10 mouse cellular contexts compared by ENCODE assay signal in genomic region chr12:73039939-73040562, GRCm38 (mm10). TPM values are rescaled to one million over a fixed set of nuclear protein-coding genes. Genes with fewer than 3 reads are reported as not detected.
DNase-seq lines count a peak whose midpoint lies in the region; ATAC-seq and TF ChIP-seq lines count a peak whose summit lies in the region.
"Had no signal": no experiment of that assay in that cellular context is flagged by ENCODE, and none has a peak within 500 bp of the region (broad histone marks: within the 10 kb centered on the region; RNA-seq: fewer than 3 reads in every experiment).

No protein-coding gene starts in this region.

- no peak for DNase-seq in forebrain, embryonic 11.5 days (ENCODE audit: low spot score)
- DNase-seq in lung, postnatal 0 days (ENCODE audit: low spot score): no peak
- DNase-seq in lung, adult 2 months: no peak
- no peak for DNase-seq in urinary bladder, adult 2 months (ENCODE audit: low spot score)
- DNase-seq in left cerebral cortex, postnatal 14 days (ENCODE audit: low spot score in 2 of 2): no peak
- DNase-seq: liver had no signal

- H3K4me3 ChIP-seq in forebrain, embryonic 11.5 days (ENCODE audit: low read depth, low read length): no peak overlapping the region
- no peak overlapping the region for H3K4me3 ChIP-seq in forebrain, embryonic 16.5 days (replicated peaks; ENCODE audit: low read length)
- H3K4me3 ChIP-seq in lung, postnatal 0 days (ENCODE audit: low read depth, low read length): no peak overlapping the region
- H3K4me3 ChIP-seq in lung, adult 2 months (replicated peaks; ENCODE audit: extremely low read depth, low read depth, low read length): no peak overlapping the region
- H3K4me3 ChIP-seq in embryonic fibroblast, embryonic 13.5 days (ENCODE audit: insufficient read depth, low read length): peak overlapping the region; percentile 6; the same call in 1 of the 2 replicates
- H3K4me3 ChIP-seq in neural tube, embryonic 15.5 days (replicated peaks): 0 out of 2 replicates have a peak overlapping the region, but pooled peaks have one; percentile 1

- ATAC-seq in forebrain, embryonic 11.5 days (replicated peaks; ENCODE audit: low FRiP score): no peak
- no peak for ATAC-seq in forebrain, embryonic 16.5 days
- 0 out of 2 replicates have a peak, but pooled peaks have one; percentile 1 for ATAC-seq in lung, postnatal 0 days
- no peak for ATAC-seq in neural tube, embryonic 15.5 days (ENCODE audit: low FRiP score)

- no peak for TF ChIP-seq POLR2A in lung, adult 2 months (IDR thresholded peaks at IDR 0.05; ENCODE audit: borderline replicate concordance, extremely low read depth, low read depth, low read length)
- TF ChIP-seq POLR2A in embryonic fibroblast, embryonic 13.5 days (IDR thresholded peaks at IDR 0.05; ENCODE audit: low read depth, low read length): no peak

- intact Hi-C loops in left cerebral cortex, postnatal 14 days (cut with DNase I): no loop called here

- TF ChIP-seq CTCF in lung, postnatal 0 days (IDR thresholded peaks at IDR 0.05): no peak
- TF ChIP-seq CTCF in lung, adult 2 months (IDR thresholded peaks at IDR 0.05; ENCODE audit: insufficient read depth, low read length): no peak
- no peak for TF ChIP-seq CTCF in embryonic fibroblast, embryonic 13.5 days (IDR thresholded peaks at IDR 0.05; ENCODE audit: borderline replicate concordance, insufficient read depth, low read length)

- H3K4me2 ChIP-seq in forebrain, embryonic 11.5 days (ENCODE audit: low read depth, low read length, severe bottlenecking): 0 out of 2 replicates have a peak overlapping the region, but pooled peaks have one; percentile 2
- H3K4me2 ChIP-seq in forebrain, embryonic 16.5 days (ENCODE audit: low read length): no peak overlapping the region
- no peak overlapping the region for H3K4me2 ChIP-seq in lung, postnatal 0 days (replicated peaks; ENCODE audit: low read depth, low read length)
- H3K4me2 ChIP-seq in neural tube, embryonic 15.5 days: no peak overlapping the region

- TF ChIP-seq EP300 in lung, postnatal 0 days (IDR thresholded peaks at IDR 0.05): no peak

- no peak overlapping the region for H3K27ac ChIP-seq in forebrain, embryonic 11.5 days (ENCODE audit: low read depth, low read length)
- H3K27ac ChIP-seq in forebrain, embryonic 16.5 days (ENCODE audit: low read length): no peak overlapping the region
- no peak overlapping the region for H3K27ac ChIP-seq in lung, postnatal 0 days (ENCODE audit: low read length)
- peak overlapping the region; percentile 66 for H3K27ac ChIP-seq in embryonic fibroblast, embryonic 13.5 days (ENCODE audit: insufficient read depth, low read length)
- H3K27ac ChIP-seq in neural tube, embryonic 15.5 days (replicated peaks): no peak overlapping the region

- H3K36me3 ChIP-seq in forebrain, embryonic 11.5 days (ENCODE audit: control insufficient read depth, insufficient read depth, low read length): no peaks in the 10 kb centered on the region
- H3K36me3 ChIP-seq in forebrain, embryonic 16.5 days (ENCODE audit: control insufficient read depth, insufficient read depth): no peaks in the 10 kb centered on the region
- H3K36me3 ChIP-seq in lung, postnatal 0 days (ENCODE audit: insufficient read depth, low read length): no peaks in the 10 kb centered on the region
- no peaks in the 10 kb centered on the region for H3K36me3 ChIP-seq in neural tube, embryonic 15.5 days

- no peaks in the 10 kb centered on the region for H3K9me3 ChIP-seq in forebrain, embryonic 11.5 days (ENCODE audit: control insufficient read depth, low read length)
- H3K9me3 ChIP-seq in forebrain, embryonic 16.5 days (ENCODE audit: control insufficient read depth, low read length): no peaks in the 10 kb centered on the region
- H3K9me3 ChIP-seq in lung, postnatal 0 days (ENCODE audit: low read length): no peaks in the 10 kb centered on the region
- no peaks in the 10 kb centered on the region for H3K9me3 ChIP-seq in neural tube, embryonic 15.5 days (replicated peaks)

- no peak overlapping the region for H3K9ac ChIP-seq in forebrain, embryonic 11.5 days (ENCODE audit: low read length)
- H3K9ac ChIP-seq in forebrain, embryonic 16.5 days (replicated peaks; ENCODE audit: low read depth, low read length): no peak overlapping the region
- no peak overlapping the region for H3K9ac ChIP-seq in lung, postnatal 0 days (replicated peaks; ENCODE audit: low read depth)
- H3K9ac ChIP-seq in neural tube, embryonic 15.5 days (replicated peaks): no peak overlapping the region

- H3K4me1 ChIP-seq in forebrain, embryonic 11.5 days (replicated peaks; ENCODE audit: control insufficient read depth, insufficient read depth, low read length): peaks cover 7% of the 10 kb centered on the region; the same call in 1 of the 2 replicates
- peaks cover 7% of the 10 kb centered on the region for H3K4me1 ChIP-seq in forebrain, embryonic 16.5 days (replicated peaks; ENCODE audit: control insufficient read depth, insufficient read depth, low read length)
- H3K4me1 ChIP-seq in lung, postnatal 0 days (ENCODE audit: insufficient read depth, low read depth, low read length): peaks cover 6% of the 10 kb centered on the region; the same call in 1 of the 2 replicates
- H3K4me1 ChIP-seq in lung, adult 2 months (ENCODE audit: control insufficient read depth, insufficient read depth, low read length): peaks cover 7% of the 10 kb centered on the region
- 0 out of 2 replicates have a peak, but pooled peaks cover 7% of the 10 kb centered on the region for H3K4me1 ChIP-seq in embryonic fibroblast, embryonic 13.5 days (ENCODE audit: control insufficient read depth, insufficient read depth, low read length)
- peaks cover 10% of the 10 kb centered on the region; the same call in 1 of the 2 replicates for H3K4me1 ChIP-seq in neural tube, embryonic 15.5 days

- H3K27me3 ChIP-seq in forebrain, embryonic 11.5 days (ENCODE audit: control insufficient read depth, insufficient read depth, low read length): peaks cover 79% of the 10 kb centered on the region
- peaks cover 62% of the 10 kb centered on the region for H3K27me3 ChIP-seq in forebrain, embryonic 16.5 days (replicated peaks; ENCODE audit: control insufficient read depth, insufficient read depth, low read length)
- peaks cover 80% of the 10 kb centered on the region for H3K27me3 ChIP-seq in lung, postnatal 0 days (replicated peaks; ENCODE audit: insufficient read depth, low read length)
- H3K27me3 ChIP-seq in neural tube, embryonic 15.5 days (replicated peaks): peaks cover 87% of the 10 kb centered on the region

- WGBS in forebrain, embryonic 11.5 days: under 1% methylated on average over 18 of the region's 18 CpGs
- WGBS in forebrain, embryonic 16.5 days: under 1% methylated on average over 18 of the region's 18 CpGs
- 6% methylated on average over 18 of the region's 18 CpGs for WGBS in lung, postnatal 0 days
- WGBS in lung, adult 2 months: 14% methylated on average over 18 of the region's 18 CpGs
- 2% methylated on average over 18 of the region's 18 CpGs for WGBS in neural tube, embryonic 15.5 days

RNA-seq across cellular contexts. Expression of gene Six1, which starts 13.6 kb away (rescaled TPM):
- polyA plus RNA-seq in forebrain, embryonic 11.5 days (2014; fragmentation: Nextera tagmentation; extraction: Ambion mirVana): 11.0 and 12.6 TPM in 2 replicates
- 0.46 and 0.97 TPM in 2 replicates for polyA plus RNA-seq in forebrain, embryonic 16.5 days (2015; fragmentation: Nextera tagmentation; extraction: Ambion mirVana)
- polyA plus RNA-seq in lung, postnatal 0 days (2015; fragmentation: Nextera tagmentation; extraction: Ambion mirVana): 0.70 and 0.92 TPM in 2 replicates
- polyA plus RNA-seq in lung, adult 2 months (2012; rRNA removed): 3.0 and 3.6 TPM in 2 replicates
- 17.4 and 31.3 TPM in 2 replicates for polyA plus RNA-seq in embryonic fibroblast, embryonic 13.5 days (2011; ENCODE audit: insufficient read length, low read depth, missing spikeins)
- 2.8 and 6.8 TPM in 2 replicates for polyA plus RNA-seq in neural tube, embryonic 15.5 days (2015; fragmentation: Nextera tagmentation; extraction: Ambion mirVana)
- 1.1 and 1.8 TPM in 2 replicates for polyA plus RNA-seq in urinary bladder, adult 2 months (2012; rRNA removed)
- under 1 TPM; 0.26 to 0.61 TPM for total RNA-seq in left cerebral cortex, postnatal 14 days (2021)
- polyA plus RNA-seq: stomach, embryonic 14.5 days had no signal

Comparison
In these comparisons a context has a peak if more than half of its experiments do, and no peak if none do; other contexts are left out.
1. H3K4me3 ChIP-seq: peak in embryonic fibroblast, embryonic 13.5 days (single experiment) and neural tube, embryonic 15.5 days (single experiment); none in forebrain, embryonic 11.5 days (single experiment), forebrain, embryonic 16.5 days (single experiment), lung, postnatal 0 days (single experiment) and lung, adult 2 months (single experiment).